Mouse (Mus musculus) stomach, postnatal 0 days (tissue): ENCODE results near the gene Dcaf12.

Source experiments
- CTCF ChIP-seq: IDR thresholded peaks from 2 replicates; pipeline ENCODE4 v1.5.1; 2016; ENCODE audit warnings: antibody characterized with exemption, low read depth, mild to moderate bottlenecking, moderate library complexity
- EP300 ChIP-seq: optimal IDR thresholded peaks from 2 replicates; pipeline ENCODE3; 2016; ENCODE audit warnings: antibody characterized with exemption

DNA sequence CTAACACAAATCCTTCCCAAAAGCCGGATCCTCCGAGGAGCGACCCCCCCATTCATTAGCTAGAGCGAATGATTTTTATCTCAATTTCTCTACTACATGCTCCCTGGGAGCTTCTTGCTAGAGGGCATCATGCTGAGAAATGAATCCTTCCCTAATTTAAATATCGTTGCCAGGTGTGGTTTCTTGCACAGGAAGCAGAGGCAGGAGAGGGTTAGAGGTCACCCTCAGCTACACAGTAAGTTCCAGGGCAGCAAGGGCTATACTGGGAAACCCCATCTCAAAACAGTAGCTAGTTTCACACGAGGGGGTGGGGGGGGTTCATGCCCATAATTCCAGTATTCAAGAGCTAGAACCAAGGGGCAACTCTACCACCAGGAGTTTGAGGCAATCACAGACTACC lies 7.3 kb downstream of the Dcaf12 start:
- TF ChIP-seq CTCF (no peak), EP300 (no peak)
